Mouse (Mus musculus) midbrain, embryonic 10.5 days (tissue): ENCODE results near the gene Mbnl2. TPM values are rescaled to one million over a fixed set of nuclear protein-coding genes. Genes with fewer than 3 reads are reported as not detected.

Source experiments
- DNase-seq: peaks from one replicate; pipeline ENCODE4 v3.0.0-alpha.2; 2017; ENCODE audit warnings: low spot score
- H3K27ac ChIP-seq: fragments of 300-500 bp; sonication (generic); replicated peaks from 2 replicates; pipeline ENCODE4 v1.5.1; 2016; ENCODE audit warnings: mild to moderate bottlenecking
- H3K27me3 ChIP-seq: fragments of 300-500 bp; sonication (generic); 2 replicates; pipeline ENCODE4 v1.6.1; 2016; ENCODE audit warnings: low read depth, mild to moderate bottlenecking; ENCODE audit not compliant: poor library complexity, severe bottlenecking
- H3K36me3 ChIP-seq: fragments of 300-500 bp; sonication (generic); 2 replicates; pipeline ENCODE4 v1.6.1; 2016; ENCODE audit warnings: mild to moderate bottlenecking, moderate library complexity
- H3K4me1 ChIP-seq: fragments of 300-500 bp; sonication (generic); 2 replicates; pipeline ENCODE4 v1.6.1; 2016
- H3K4me3 ChIP-seq: fragments of 300-500 bp; sonication (generic); 2 replicates; pipeline ENCODE4 v1.5.1; 2016; ENCODE audit warnings: mild to moderate bottlenecking, moderate library complexity
- H3K9me3 ChIP-seq: fragments of 300-500 bp; sonication (generic); replicated peaks from 2 replicates; pipeline ENCODE4 v1.6.1; 2016; ENCODE audit warnings: mild to moderate bottlenecking
- WGBS: fragments of 180-500 bp; shearing (Covaris S2); methylation state at CpG from one replicate; pipeline ENCODE4 v1.1.7; 2016; 5-methylcytosine and 5-hydroxymethylcytosine counted together
- polyA plus RNA-seq: library from polyadenylated mRNA; unstranded; fragments of >200 nt; fragmentation: Nextera tagmentation; extraction: Ambion mirVana; gene quantifications from 2 replicates; pipeline ENCODE4 v1.2.1, GENCODE M21; 2016

Mbnl2 gene
- 24.0 and 30.5 TPM in 2 replicates for polyA plus RNA-seq

DNA sequence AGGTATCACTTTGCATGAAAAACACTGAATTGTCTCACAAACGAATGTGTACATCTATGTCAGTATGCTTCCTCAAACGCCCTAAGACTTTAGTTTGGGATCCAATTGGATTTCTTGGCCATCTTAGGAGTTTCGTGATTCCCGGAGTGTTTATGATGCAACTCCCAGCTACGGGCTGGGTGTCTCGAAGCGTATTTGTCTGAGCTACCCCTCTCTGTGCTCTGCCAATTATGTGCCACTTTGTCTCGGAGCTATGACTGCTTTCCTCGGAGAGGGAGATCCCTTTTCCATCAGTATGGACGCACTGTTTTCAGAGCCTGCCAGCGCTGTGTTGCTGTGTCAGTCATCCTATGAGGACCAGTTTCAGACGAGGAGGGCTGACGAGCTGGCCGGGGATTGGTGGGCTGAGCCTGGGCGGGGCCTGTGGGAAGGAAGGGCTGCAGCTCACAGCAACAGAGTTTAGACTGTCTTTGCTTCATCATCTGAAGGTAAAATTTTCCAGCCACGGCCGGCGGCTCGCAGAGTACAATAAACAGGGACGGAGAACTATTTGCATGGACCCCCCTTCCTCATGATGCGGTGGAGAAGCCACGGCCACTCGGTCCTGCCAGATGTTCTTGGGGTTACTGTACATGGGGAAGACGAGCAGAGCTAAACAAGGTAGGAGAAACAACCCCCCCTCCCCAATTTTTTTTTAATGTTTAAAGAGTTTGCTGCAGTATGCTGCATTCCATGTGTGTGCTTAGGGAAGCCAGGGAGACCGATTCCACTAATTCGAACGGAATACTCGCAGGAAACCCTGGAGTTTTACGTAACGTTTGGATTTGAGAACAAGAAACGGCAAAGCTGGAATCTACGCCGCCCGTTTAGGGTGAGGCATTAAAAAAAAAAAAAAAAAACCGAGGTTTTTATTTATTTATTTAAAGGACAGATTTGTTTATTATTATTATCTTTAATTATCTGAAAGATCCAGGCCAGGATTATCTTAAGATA is at the start of gene Mbnl2:
Gene Mbnl2 (plus strand): TSS at position 424 of the 993 bp plus-strand sequence.
- Histone ChIP-seq H3K4me3 (peak within 1 kb of the TSS; percentile 74), H3K27me3 (no peaks in the 10 kb centered on the region), H3K4me1 (peaks cover 57% of the 10 kb centered on the region), H3K36me3 (no peaks in the 10 kb centered on the region), H3K27ac (peak within 1 kb of the TSS; percentile 86), H3K9me3 (no peaks in the 10 kb centered on the region)
- peak; percentile 93 for DNase-seq
- WGBS, result 3% methylated on average over 35 of the region's 35 CpGs

DNA sequence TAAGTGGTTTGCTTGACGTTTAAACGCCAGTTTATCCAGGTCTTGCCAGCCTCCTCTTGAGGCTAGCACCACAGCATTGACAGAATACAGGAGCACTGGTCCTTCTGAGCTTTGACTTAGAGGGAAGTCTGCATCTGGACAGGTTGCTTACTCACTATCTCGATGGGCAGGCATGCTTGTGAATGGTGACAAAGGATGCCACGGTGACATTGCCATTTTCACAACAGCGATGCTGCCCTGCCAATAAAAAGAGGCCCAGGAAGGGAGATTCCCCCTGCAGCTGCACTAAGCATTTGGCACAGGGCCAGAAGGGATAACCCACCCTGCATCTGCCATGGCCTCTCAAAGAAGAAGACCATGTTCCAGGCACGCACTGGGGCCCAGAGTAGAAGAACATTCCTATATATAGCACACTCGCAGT is 43.4 kb upstream of the Mbnl2 start:
- H3K36me3 ChIP-seq, result no peaks in the 10 kb centered on the region
- DNase-seq, result no peak
- no peaks in the 10 kb centered on the region for H3K4me1 ChIP-seq
- H3K9me3 ChIP-seq, result no peaks in the 10 kb centered on the region
- H3K27ac ChIP-seq, result no peak overlapping the region
- no peak overlapping the region for H3K4me3 ChIP-seq
- 85% methylated on average over 7 of the region's 7 CpGs for WGBS
- no peaks in the 10 kb centered on the region for H3K27me3 ChIP-seq

DNA sequence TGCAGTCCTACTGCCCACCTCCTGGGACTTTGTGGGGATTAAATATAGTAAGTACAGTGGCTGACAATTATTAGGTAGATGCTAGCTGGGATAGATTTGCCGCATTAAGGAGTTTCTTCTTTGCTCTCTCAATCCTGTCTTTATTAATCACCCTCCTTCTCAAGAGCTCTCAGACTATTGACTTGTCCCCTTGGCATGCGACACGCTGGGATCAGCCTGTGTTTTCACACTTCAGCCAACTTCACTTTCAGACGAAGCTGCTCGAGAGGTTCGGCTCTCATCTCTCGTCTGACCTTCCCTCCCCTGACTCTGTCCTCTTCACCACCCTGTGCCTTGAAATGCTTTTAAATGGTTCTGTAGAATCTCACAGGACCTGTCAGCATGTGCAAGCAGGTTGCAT is 39.9 kb upstream of the Mbnl2 start:
- WGBS, result 81% methylated on average over 7 of the region's 7 CpGs
- Histone ChIP-seq H3K4me1 (no peaks in the 10 kb centered on the region), H3K36me3 (no peaks in the 10 kb centered on the region), H3K4me3 (no peak overlapping the region), H3K9me3 (no peaks in the 10 kb centered on the region), H3K27ac (no peak overlapping the region), H3K27me3 (no peaks in the 10 kb centered on the region)
- no peak for DNase-seq

DNA sequence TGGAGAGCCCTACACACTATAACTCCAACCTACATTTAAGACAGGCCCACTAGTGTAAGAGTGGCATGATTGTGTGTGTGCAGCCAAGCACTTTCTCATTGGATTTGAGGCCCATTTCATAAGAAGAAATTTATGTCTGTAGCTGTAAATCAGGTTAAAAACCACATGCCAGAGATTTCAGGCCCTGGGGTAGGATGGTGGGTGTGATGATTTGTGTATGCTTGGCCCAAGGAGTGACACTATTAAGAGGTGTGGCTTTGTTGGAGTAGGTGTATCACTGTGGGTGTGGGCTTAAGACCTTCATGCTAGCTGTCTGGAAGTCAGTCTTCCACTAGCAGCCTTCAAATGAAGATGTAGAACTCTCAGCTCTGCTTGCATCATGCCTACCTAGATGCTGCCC is 37.0 kb upstream of the Mbnl2 start:
- Histone ChIP-seq H3K4me3 (no peak overlapping the region), H3K27me3 (no peaks in the 10 kb centered on the region), H3K27ac (no peak overlapping the region), H3K9me3 (no peaks in the 10 kb centered on the region), H3K36me3 (no peaks in the 10 kb centered on the region), H3K4me1 (no peaks in the 10 kb centered on the region)
- no peak for DNase-seq

DNA sequence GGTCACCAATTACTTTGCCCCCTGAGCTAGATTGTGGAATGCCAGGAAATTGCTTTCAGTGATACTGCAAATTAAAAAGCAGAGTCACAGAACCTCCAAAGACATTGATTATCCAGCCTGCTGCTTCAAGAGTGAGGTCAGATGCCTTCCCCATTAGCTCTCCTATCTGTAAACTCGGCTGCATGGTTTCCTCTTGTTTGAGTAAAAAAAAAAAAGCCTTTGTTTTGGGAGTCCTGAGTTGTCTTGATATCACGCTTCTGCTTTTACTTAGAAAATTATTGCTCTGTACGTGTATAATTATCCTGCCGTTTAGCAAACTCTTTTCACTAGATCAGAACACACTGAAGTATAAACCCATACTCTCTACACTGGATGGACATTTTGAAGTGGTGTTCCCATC is 35.3 kb upstream of the Mbnl2 start:
- 83% methylated on average over 4 of the region's 4 CpGs for WGBS
- Histone ChIP-seq H3K9me3 (no peaks in the 10 kb centered on the region), H3K27me3 (no peaks in the 10 kb centered on the region), H3K4me1 (peaks cover 4% of the 10 kb centered on the region; the same call in 1 of the 2 replicates), H3K36me3 (no peaks in the 10 kb centered on the region), H3K4me3 (no peak overlapping the region), H3K27ac (no peak overlapping the region)
- no peak for DNase-seq

DNA sequence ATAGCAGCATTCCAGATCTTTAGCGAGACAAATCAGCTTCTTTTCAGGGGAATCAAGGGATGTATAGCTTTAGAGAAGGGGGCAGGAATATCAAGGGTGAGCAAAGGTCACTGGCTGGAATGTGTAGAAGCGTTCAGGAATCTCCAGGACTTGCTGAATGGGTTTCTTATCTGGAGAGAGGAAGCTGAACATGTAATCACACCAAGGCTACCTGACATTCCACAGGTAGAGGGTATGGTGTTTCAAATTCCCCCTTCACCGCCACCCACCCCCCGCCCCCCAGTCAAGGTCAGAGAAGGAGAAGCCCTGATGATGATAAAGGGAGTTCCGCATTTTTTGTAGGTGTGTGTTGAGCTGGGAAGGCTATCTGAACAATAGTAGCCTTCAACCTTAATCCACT is 32.8 kb upstream of the Mbnl2 start:
- H3K36me3 ChIP-seq, result no peaks in the 10 kb centered on the region
- H3K9me3 ChIP-seq, result no peaks in the 10 kb centered on the region
- peaks cover 4% of the 10 kb centered on the region; the same call in 1 of the 2 replicates for H3K4me1 ChIP-seq
- H3K27ac ChIP-seq, result no peak overlapping the region
- 69% methylated on average over 5 of the region's 5 CpGs for WGBS
- no peaks in the 10 kb centered on the region for H3K27me3 ChIP-seq
- no peak for DNase-seq
- H3K4me3 ChIP-seq, result no peak overlapping the region

DNA sequence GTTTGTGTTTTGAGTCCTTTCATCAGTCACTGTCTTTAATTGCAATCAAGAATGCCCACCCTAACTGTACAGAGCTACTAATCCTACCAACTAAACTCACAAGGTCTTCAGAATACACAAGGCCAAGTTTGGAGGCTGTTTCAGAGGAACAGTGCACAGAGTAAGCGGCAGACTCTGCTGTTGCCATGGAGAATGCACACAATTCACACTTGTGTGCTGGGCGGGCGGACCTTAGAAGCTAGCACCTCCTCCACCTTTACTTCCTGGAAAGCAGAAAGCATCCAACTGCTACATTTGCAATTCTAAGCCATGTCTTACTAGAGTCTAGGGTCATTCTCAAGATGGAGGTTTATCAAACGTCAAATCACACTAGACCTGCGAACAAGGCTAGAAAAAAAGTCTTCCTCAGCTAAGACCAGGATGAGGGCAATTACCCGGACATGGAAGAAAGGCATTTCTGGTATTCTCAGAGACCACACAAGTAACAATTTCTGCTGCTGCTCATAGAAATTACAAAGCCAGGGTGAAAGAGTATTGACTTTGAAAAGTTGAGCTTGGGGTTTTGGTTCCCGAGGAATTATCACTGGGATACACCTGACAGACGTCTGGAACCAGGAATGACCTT is 30.3 kb upstream of the Mbnl2 start:
- Histone ChIP-seq H3K4me1 (peaks cover 4% of the 10 kb centered on the region; the same call in 1 of the 2 replicates), H3K9me3 (no peaks in the 10 kb centered on the region), H3K27me3 (no peaks in the 10 kb centered on the region), H3K27ac (no peak overlapping the region), H3K36me3 (no peaks in the 10 kb centered on the region), H3K4me3 (no peak overlapping the region)
- no peak for DNase-seq
- 76% methylated on average over 8 of the region's 8 CpGs for WGBS

DNA sequence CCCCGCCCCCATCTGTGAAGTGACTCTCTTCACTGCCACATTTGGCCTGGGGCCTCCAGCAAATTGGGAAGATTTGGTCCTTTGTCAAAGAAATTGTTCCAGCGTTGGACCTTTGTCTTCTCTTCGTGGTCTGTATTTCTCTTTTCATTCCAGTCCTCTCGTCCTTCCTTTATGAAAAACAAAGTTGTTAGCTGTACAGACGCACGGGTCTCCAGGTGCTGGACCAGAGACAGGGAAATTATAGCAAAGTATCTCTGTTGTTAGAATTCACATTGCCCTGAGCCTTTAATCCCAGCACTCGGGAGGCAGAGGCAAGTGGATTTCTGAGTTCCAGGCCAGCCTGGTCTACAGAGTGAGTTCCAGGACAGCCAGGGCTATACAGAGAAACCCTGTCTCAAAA is 22.1 kb upstream of the Mbnl2 start:
- H3K27ac ChIP-seq, result no peak overlapping the region
- H3K4me1 ChIP-seq, result no peaks in the 10 kb centered on the region
- no peak for DNase-seq
- H3K36me3 ChIP-seq, result no peaks in the 10 kb centered on the region
- no peaks in the 10 kb centered on the region for H3K27me3 ChIP-seq
- H3K4me3 ChIP-seq, result no peak overlapping the region
- H3K9me3 ChIP-seq, result no peaks in the 10 kb centered on the region
- WGBS, result 86% methylated on average over 7 of the region's 7 CpGs

DNA sequence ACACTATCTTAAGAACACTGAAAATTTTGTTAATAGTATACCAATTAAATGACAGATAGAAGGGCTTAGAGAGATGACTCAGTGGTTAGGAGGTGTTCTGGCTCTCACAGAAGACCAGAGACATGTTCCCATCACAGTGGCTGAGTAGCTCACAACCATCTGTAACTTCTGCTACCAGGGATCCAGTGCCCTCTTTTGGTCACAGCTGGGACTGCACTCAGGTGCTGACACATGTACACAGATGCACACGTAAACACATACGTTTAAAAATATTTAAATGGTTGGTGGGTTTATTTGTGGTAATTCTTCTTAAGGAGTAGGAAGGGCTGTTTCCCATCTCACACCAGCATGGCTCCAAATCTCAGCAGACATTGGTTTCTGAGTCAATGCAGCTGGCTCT is 19.3 kb upstream of the Mbnl2 start:
- Histone ChIP-seq H3K4me3 (no peak overlapping the region), H3K27me3 (no peaks in the 10 kb centered on the region), H3K9me3 (no peaks in the 10 kb centered on the region), H3K36me3 (no peaks in the 10 kb centered on the region), H3K27ac (no peak overlapping the region), H3K4me1 (no peaks in the 10 kb centered on the region)
- WGBS, result 96% methylated on average over 2 of the region's 2 CpGs
- DNase-seq, result no peak

DNA sequence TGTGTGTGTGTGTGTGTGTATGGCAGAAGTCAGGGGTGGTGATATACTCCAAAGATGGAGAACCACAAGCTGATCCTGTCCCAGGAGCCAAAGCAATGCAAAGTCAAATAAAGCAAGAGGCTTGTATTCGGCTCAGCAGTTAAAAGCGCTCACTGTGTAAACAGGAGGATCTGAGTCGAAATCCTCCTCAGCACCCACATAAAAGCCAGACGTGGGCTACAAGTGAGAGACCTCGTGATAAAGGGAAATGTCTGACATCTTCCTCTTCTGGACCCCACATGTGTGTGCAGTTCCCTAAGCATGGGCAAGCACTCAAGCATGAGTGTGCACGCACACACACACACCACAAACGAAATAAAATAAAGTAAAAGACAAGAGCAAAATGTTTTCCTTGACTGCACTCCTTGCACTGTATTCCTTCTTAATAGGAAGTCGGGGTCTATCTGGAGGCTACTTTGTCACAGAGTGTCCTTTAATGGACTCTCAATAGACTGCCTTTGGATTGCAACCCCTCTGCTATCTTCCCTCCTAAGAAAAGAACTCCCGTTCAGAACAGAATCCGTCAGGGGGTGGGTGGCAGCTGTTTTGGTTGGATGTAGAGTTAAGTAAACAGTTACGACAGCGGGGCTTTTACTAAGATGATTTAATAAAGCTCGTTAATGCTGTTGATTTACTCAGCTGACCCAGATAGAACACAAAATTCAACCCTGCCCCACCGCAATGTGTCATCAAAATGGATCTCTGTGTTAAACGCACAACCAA is 18.7 kb upstream of the Mbnl2 start:
- no peak overlapping the region for H3K27ac ChIP-seq
- no peaks in the 10 kb centered on the region for H3K4me1 ChIP-seq
- no peak for DNase-seq
- H3K27me3 ChIP-seq, result no peaks in the 10 kb centered on the region
- no peaks in the 10 kb centered on the region for H3K9me3 ChIP-seq
- no peaks in the 10 kb centered on the region for H3K36me3 ChIP-seq
- no peak overlapping the region for H3K4me3 ChIP-seq
- WGBS, result 81% methylated on average over 15 of the region's 15 CpGs

DNA sequence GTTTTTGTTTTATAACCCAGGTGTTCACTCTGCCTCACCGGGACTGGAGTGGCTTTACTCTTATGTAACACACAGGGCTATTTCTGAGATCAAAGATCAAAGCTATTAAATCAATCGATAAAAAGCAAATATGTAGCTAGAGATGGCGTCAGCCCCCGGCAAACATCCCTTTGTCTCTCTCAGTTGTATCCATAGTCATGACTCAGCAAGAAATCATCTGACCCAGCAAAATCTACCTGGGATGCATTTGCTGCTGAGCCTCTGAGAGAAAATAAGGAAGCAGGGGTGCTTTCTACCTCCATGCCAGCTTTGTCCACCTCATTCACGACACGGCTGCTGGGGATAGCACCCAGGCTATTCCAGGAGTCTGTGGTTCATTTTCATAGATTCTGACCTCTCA is 18.0 kb upstream of the Mbnl2 start:
- no peak overlapping the region for H3K27ac ChIP-seq
- WGBS, result 88% methylated on average over 6 of the region's 6 CpGs
- no peak for DNase-seq
- no peaks in the 10 kb centered on the region for H3K4me1 ChIP-seq
- no peaks in the 10 kb centered on the region for H3K27me3 ChIP-seq
- H3K9me3 ChIP-seq, result no peaks in the 10 kb centered on the region
- no peak overlapping the region for H3K4me3 ChIP-seq
- H3K36me3 ChIP-seq, result no peaks in the 10 kb centered on the region

DNA sequence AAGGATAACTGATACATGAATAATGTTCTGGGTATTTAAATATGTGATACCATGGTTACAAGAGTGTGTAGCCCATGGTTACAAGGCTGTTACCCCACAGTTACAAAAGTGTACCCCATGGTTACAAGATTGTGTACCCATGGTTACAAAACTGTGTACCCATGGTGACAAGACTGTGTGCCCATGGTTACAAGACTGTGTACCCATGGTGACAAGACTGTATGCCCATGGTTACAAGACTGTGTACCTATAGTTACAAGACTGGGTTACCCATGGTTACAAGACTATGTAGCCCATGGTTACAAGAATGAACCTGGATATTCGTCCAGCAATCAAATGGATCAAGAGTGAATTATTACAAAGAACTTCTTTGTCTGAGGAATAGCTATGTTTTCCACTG is 16.0 kb upstream of the Mbnl2 start:
- H3K36me3 ChIP-seq, result no peaks in the 10 kb centered on the region
- H3K27ac ChIP-seq, result no peak overlapping the region
- WGBS, result 91% methylated on average over 1 of the region's 1 CpGs
- H3K4me1 ChIP-seq, result no peaks in the 10 kb centered on the region
- H3K4me3 ChIP-seq, result no peak overlapping the region
- no peaks in the 10 kb centered on the region for H3K9me3 ChIP-seq
- DNase-seq, result no peak
- no peaks in the 10 kb centered on the region for H3K27me3 ChIP-seq
